Mouse (Mus musculus): ENCODE measurements around the gene Uhrf1bp1. TPM values are rescaled to one million over a fixed set of nuclear protein-coding genes. Genes with fewer than 3 reads are reported as not detected.
"Not testable (repeated sequence)": the region's sequence is repeated elsewhere in the genome, so short reads cannot be mapped to it uniquely, and the experiment has no call there.

Gene Uhrf1bp1
- 10 to 100 TPM; 14.5 to 16.9 TPM for total RNA-seq (2021)

DNA sequence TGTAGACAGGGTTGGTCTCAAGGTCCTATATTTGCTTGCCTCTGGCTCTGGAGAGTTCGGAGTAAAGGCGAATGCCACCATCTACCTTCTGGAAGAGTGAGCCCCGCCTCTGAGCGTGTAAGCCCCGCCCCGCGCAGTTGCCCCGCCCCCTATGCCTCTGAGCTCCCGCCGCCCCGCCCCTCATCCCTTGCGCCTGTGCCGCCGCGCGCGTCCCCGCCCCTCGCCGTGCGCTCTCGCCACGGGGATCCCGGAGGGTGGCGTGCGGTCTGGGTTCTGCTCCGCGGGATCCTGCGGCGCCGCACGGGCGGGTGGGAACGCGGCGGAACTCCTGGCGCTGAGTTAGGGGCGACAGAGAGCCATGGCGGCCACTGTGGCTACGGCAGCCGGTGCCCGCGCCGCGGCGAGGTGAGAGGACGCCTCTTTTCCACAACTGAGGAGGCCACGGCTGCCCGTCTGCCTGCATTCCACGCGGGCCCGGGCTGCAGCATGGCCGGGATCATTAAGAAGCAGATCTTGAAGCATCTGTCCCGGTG lies at the start of gene Uhrf1bp1:
Uhrf1bp1 (plus strand) TSS at position 177 of the 533 bp plus-strand sequence.
- peak; percentile 72 to 73 for DNase-seq

DNA sequence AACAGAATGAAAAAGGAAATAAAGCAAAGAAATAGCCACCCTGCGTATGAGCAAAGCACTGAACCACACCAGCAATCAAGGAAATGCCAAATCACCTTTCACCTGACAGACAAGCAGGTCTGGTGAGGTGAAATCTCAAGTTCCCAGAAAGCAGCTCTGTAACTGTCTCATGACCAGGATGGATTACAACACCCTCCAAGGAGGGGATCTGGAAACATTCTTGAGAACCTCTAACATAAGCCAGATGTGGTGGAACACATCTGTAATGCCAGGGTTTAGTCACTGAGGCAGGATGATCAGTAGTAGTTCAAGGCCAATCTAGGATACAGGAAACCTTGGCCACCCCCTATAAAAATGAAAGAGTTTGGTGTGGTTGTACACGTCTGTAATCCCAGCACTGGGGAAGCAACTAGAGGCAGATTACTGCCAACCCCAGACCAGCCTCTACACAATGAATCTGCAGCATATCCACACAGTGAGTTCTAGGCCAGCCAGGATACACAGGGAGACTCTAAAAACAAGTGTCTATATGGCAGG lies 48.6 kb upstream of the Uhrf1bp1 start:
- DNase-seq: no peak

DNA sequence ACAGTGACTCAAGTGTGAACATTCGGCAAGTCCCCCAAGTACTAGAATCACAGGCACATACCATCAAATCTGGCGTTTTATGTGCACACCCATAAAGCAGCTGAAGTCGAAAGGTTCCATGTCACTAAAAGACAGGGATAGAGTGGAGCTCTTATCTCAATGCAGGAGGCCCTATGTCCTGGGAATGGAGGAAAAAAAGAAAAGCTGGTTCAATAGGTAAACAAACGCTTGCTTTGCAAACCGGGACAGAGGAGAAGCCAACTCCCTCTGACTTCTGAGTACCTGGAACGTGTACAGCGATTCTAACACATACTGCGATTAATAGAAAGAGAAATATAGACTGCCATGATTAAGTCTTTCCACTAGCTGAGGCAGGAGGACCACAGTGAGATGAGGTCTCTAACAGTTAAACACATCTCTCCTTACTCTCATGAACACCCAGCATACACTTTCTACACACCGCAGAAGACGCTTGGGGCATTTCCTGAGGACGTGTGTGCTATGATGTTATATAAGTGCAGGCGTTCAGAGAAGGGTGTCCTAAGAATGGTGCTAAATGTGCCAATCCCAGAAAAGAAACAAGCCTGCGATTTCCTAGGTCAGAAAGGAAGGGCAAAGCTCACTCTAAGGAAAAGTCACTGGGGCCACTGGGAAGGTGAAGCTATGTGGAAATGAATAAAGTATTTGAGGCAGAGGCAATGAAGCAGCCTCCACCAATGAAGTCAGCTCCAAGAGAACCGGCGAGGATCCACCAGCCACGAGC lies 45.5 kb upstream of the Uhrf1bp1 start:
- no peak for DNase-seq

DNA sequence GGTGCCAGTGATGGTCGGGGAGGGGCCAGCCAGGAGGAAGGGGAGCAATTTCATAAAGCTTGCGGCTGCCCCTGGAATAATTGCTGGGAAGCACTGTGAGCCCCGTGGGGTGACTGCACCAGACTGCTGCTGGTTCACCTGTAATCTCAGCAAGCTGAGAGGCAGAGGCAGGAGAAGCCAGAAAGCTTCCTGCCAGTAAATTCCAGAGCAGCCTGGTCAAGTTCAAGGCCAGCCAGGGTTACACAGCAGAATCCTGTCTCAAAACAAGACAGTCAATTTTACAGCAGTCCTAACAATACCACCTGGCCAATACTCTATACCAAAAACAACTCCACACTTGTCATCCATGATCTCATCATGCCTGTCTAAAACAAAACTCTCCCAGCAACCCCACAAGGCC lies 44.3 kb upstream of the Uhrf1bp1 start:
- DNase-seq: no peak

DNA sequence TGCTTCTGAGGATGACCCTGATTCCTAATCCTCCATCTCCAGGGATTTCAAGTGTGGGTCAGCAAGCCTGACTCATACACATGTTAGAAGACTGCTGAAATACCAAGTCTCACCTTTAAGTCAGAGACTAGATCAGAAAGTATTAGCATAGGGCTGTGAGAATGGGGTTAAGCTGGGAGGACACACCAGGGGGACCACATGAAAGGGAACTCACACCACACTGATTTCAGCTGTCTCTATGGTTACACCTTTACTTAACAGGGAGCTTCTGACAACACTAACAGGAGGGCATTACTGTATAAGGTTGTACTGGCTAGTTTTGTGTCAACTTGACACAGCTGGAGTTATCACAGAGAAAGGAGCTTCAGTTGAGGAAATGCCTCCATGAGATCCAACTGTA lies 41.6 kb upstream of the Uhrf1bp1 start:
- no peak for DNase-seq

DNA sequence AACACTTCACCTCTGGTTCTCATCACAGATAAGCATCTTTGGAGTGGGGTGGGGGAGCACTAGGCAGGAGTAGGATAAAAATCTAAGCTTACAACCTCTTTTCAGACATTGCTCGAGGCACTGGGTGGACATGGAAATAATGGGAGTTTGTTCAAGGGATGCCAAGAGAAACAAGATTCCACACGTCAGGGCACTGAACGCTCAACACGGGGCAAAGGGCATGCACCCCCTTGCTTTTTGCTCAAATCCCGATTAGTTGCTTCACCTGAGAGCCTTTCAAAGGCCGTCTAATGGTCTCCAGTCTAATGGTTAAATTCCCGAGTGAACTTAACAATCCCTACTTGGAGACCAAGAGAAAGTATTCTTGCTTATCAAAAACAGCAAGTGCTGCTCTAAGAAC lies 37.2 kb upstream of the Uhrf1bp1 start:
- DNase-seq: no peak

DNA sequence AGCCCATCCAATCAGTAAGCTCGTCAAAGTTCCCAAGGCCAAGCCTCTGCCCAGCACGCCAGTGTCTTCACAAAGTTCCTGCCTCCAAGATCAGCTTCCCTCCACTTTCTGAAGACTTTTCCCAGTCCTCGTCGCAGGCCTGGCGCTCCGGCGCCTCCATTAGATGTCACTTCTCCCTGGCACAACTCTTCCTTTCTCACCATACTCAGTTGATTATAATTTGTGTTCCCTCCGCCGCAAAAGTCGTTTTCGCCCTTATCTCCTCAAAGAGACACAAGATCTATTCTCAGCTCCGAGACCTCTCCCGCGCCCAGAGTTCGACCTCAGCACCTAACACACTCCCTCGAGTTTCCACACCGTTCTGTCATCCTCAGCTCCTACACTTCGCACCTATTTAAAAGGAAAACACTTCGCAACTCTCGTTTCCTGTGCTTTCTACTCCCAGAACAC lies 36.7 kb upstream of the Uhrf1bp1 start:
- DNase-seq: no peak

DNA sequence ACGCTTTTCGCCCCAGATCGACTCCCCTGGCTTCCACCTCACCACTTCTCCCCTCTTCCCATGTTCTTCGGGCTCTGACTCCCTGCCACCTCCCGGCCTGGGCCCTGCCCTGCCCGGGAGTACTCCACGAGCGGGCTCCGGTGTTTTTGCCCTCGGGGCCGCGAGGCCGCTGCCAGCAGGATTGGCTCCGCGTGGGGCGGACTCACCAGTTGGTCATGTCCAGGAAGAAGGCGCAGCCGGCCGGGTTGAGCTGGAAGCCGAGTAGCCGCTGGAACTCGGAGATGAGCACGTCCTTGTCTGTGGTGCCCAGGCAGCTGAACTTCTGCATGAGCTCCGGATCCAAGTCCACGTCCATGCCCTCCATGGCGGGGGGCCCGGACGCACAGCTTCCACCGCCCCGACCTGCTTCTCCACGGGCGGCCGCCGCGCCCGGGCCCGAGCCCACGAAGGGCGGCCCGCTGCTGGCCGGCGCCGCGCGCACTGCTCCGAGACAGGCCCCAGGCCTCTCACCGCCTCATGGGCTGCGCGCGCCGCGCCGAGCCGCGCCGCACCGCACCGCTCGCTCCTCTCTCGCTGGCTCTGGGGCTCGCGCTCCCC lies 36.2 kb upstream of the Uhrf1bp1 start:
- DNase-seq: peak; percentile 50 to 59

DNA sequence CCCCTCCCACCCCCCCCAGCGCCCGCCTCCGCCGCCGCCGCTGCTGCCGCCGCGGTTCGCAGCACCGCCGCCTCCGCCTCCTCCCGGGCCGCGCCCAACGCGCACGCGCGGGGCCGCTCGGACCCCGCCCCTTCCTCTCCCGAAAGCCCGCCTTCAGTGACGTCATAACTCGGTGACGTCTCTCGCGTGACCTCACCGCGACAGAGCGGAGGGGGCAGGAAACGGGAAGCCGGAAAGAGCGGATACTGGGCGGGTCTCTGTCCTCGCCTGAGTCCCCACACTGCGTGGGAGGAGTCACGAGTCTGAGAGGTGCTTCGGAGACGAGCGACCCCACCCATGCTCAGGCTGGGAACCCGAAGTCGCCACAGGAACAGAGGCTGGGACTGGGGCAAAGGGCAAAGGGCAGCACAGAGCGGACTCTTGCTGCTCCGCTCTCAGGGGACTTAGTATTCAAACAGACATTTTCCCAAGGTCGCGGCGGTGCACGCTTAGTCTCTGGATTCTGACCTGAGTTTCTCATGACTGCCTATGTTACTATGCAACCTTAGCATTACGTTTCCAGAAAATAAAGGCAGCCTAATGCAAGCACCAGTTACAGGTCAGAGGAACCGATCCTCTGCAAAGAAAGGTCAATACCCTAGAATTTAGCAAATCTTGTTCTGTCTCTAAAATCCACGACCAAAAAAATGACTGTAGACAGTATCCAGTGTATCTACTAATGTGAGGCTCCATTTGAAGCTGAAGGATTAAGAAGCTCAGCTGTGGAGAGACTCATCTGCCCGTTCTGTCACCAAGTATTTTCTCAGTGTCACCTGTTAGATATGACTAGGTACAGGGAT lies 35.5 kb upstream of the Uhrf1bp1 start, which contains the start of gene D17Wsu92e:
D17Wsu92e (minus strand) TSS at position 81 of the 839 bp plus-strand sequence.
- DNase-seq: peak; percentile 97 to 98

DNA sequence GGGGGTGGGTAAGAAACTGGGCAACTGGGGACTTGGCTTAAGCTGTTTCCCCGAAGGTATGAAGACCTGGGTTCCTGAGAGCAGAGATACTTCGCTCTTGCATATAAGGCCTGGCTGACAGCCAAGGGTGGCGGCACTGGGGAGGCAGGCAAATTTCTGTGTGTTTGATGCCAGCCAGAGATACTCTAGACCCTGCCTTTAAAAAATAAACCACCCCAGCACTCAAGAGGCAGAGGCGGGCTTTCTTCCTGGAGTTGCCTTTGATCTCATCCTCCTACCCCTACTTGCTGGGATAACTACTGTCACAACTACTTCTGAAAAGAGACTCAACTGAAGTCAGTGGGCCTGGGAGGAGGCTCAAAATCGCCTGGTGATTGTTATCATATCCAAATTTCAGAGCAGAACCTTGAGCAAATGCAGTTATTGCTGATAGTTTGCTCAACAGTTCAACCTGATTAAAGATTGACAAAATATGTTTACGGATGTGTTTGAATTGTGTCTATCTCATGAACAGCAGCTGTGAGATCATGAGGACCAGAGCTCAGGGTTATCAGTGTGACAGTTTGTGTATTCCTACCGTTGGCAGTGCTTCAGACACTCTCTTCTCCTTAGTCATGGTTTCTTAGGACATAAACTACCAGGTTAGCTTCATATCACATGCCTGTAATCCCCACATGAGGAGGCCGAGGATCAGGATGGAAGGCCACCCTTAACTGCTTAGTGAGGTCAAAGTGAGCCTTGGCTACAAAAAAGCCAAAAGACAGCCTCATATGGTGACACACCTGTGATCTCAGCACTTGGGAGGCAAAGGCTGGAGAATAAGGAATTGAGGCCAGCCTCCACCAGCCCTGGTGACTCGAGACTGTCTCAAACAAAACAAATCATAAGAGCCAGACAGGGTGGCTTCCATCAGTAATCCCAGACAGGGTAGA lies 34.6 kb upstream of the Uhrf1bp1 start:
- DNase-seq: no peak

DNA sequence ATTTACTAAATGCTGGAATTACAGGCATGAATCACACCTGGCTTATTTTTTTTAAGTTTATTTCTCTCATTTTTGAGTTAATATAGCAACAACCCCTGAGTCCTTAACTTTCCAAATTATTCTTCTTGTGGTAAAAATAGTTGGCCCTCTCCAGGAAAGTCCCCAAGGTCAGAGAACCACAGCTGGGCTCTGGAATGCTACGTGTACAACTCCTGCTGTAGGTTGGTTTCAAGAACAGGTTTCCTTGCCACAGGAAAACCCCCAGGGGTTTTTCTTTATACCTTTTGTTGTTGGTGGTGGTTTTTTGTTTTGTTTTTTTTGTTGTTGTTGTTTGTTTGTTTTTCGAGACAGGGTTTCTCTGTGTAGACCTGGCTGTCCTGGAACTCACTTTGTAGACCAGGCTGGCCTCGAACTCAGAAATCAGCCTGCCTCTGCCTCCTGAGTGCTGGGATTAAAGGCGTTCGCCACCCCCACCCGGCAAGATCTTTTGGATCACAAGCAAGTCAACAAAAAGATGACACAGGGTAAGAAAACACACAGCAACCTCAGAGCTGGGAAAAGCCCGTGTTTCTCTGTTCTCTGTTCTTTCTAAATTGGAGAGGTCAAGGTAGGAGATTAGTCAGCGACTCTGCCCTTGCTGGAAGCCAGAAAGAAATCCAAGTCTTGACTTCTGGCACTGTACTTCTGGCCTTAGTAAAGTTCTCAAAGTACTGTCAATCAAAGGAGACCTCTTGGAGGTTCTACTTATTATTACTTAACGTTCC lies 32.9 kb upstream of the Uhrf1bp1 start:
- no peak for DNase-seq

DNA sequence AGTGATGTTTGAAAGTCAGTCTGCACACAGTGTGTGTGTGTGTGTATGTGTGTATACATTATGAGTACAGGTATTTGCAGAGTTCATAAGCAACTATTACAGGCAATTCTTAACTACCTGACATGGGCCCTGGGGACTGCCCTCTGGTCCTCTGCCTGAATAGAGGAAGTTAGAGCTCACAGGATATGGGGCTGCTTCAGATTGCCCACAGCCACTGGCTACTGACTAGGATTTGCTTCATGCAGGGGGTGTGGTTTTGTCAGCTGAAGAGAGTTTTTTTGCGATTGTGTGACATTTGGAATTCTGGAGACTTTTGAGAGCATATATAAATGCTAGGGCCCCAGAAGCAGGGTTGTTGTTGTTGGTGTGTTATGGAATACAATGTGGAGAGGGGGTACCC lies 31.3 kb upstream of the Uhrf1bp1 start:
- no peak for DNase-seq

DNA sequence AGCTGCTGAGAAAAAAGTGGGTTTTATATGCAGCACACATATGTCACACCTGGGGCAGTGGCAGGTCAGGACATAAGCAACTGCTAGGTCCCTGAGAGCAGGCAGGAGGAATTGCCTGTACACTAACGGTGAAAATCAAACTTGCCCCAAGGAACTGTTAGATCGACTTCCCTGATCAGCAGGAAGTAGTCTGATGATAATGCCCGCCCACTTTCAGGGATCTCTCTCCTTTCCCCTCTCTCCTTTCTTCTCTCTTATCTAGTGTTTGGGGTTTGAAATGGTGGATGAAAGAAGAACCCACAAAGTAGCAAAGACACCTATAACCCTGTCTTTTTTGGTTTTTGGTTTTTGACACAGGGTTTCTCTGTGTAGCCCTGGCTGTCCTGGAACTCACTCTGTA lies 30.7 kb upstream of the Uhrf1bp1 start:
- DNase-seq: no peak

DNA sequence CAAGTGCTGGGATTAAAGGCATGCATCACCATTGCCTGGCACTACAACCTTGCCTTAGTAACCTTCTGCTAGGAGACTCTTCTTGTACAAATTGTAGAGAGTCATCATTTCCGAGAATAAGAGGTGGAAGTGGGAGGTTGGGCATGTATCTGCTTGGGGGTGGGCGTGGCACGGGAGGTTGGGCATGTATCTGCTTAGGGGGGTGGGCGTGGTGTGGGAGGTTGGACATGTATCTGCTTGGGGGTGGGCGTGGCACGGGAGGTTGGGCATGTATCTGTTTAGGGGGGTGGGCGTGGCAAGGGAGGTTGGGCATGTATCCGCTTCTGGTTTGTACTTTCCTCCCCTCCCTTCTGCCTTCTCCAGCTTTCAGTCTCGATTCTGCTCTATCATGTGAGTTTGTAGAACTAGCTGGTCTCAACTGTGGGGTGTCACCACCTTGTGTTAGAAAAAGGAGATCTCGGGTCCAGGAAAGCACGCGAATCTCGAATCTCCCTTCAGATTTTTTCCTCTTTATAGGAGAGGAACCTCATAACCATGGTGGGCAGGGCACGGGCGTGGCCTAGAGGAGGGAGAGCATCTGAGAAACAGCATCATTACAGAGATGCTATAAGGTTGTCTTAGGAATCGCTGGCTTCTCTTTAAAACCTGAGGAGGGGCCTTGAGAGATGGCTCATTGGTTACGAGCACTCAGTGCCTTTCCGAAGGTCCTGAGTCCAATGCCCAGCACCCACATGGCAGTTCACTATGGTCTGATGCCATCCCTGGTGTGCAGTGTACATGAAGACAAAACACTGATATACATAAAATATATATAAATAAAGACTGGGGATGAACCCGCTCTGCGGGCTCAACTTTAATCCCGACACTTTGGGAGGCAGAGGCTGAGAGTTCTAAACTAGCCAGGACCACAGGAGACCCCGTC lies 30.0 kb upstream of the Uhrf1bp1 start:
- DNase-seq: no peak

DNA sequence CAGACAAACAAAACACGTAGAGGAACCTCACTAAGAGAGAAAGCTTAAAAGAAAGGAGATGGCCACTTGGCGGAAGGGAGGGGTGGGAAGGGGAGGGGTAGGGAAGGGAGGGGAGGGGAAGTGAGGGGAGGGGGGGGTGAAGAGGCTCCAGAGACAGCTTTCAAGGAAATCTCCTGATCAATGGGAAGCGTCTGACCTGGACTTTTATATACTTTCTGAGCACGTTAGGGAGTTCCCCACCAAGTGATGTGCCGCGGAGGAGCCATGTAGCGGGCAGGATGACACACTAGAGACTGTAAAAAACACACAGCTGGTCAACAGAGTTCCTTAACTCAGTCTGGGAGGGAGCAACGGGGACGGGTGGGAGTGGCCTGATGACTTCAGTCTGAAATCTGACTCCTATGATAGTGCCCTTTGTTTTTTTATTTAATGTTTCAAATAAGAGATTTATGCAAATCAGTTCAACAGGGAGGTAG lies 29.3 kb upstream of the Uhrf1bp1 start:
- no peak for DNase-seq

DNA sequence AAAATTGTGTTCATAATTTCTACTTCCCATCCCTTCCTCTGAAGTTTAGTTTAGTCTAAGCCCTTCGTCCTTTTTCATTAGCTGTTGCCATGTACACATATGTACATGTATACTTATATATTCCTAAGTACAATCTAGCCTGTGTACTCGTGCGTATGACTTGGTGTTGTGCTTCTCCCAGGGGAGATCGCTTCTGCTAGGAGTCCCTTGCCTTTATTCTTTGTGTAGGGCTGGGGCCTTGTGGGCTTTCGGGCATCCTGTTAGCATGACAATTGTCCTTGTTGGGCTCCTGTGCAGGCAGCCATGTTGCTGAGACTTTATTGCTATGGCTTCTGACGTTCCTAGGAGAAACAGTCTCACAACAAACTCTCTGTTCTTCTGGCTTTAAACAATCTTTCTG lies 28.7 kb upstream of the Uhrf1bp1 start:
- DNase-seq: no peak

DNA sequence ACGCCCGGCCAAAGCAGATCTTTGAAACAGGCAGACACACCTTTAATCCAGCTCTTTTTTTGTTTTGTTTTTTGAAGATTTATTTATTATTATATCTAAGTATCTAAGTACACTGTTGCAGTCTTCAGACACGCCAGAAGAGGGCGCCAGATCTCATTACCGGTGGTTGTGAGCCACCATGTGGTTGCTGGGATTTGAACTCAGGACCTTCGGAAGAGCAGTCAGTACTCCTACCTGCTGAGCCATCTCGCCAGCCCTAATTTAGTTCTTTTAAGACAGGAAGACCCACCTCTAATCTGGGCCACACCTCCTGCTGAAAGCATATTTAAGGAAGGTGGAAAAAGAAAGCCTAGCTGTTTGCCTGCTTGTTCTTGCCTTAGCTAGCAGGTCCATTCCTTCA lies 25.8 kb upstream of the Uhrf1bp1 start:
- no peak for DNase-seq

DNA sequence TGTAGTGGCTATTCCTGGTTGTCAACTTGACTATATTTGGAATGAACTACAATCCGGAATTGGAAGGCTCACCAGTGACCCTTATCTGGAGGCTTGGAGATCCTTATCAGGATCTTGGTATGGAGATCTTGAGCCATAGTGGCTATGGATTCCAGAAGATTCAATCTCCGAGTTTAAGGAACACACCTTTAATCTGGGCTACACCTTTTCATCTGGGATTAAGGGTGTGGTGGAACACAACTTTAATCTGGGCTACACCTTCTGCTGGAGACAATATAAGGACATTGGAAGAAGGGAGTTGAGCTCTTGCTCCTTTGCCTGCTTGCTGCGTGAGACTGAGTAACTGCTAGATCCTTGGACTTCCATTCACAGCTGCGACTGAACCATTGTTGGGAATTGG lies 18.4 kb upstream of the Uhrf1bp1 start, which contains the start of gene Snrpc:
Snrpc (plus strand) TSS at position 301 of the 400 bp plus-strand sequence.
- not testable (repeated sequence) for DNase-seq

Data from layer of hippocampus, postnatal 36 days (tissue).